In the genomic region with DNA sequence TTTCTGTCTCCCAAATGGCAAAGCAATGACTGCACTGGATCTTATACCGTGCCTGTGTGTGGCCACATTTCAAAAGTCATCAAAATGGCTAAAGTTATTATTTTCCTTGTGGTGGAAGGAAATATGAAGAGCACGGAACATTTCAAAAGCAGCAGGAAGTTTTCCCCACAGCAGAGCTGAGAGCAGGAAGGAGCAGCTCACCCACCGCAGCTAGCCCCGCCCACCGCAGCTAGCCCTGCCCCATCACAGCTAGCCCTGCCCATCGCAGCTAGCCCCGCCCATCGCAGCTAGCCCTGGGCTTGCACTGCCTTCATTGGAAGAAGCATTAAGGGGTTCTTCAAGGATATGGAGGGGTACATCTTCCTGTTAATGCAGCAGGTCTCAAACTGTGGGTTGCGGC, we compare ENCODE assay signal across 9 mouse cellular contexts.
A peak's percentile ranks its signal among the peaks of the same experiment; 100 is the strongest.
DNase-seq lines count a peak whose midpoint lies in the region; ATAC-seq and TF ChIP-seq lines count a peak whose summit lies in the region.
"Had no signal": no experiment of that assay in that cellular context is flagged by ENCODE, and none has a peak within 500 bp of the region (broad histone marks: within the 10 kb centered on the region; RNA-seq: fewer than 3 reads in every experiment).

No protein-coding gene starts in this region.

- WGBS in kidney, adult 2 months, result 53% methylated on average over 9 of the region's 9 CpGs
- WGBS in liver, embryonic 13.5 days (ENCODE audit: insufficient replicate concordance), result 36% methylated on average over 9 of the region's 9 CpGs
- 30% methylated on average over 9 of the region's 9 CpGs for WGBS in thymus, adult 2 months

- no peaks in the 10 kb centered on the region for H3K27me3 ChIP-seq in kidney, adult 2 months (replicated peaks; ENCODE audit: control insufficient read depth, insufficient read depth, low read length)
- H3K27me3 ChIP-seq in liver, embryonic 13.5 days, result no peaks in the 10 kb centered on the region
- no peaks in the 10 kb centered on the region for H3K27me3 ChIP-seq in thymus, adult 2 months (ENCODE audit: control insufficient read depth, insufficient read depth, low read length)

- H3K9ac ChIP-seq in liver, embryonic 13.5 days, result no peak overlapping the region

- no peak overlapping the region for H3K4me2 ChIP-seq in liver, embryonic 13.5 days

- no peak overlapping the region; the same call in 1 of the 2 replicates for H3K27ac ChIP-seq in kidney, adult 2 months (ENCODE audit: insufficient read depth, low read depth, low read length)
- H3K27ac ChIP-seq in liver, embryonic 13.5 days, result no peak overlapping the region
- H3K27ac ChIP-seq in thymus, adult 2 months (ENCODE audit: control insufficient read depth, insufficient read depth, low read length), result no peak overlapping the region
- H3K27ac ChIP-seq: macrophage had no signal

- H3K4me1 ChIP-seq in kidney, adult 2 months (ENCODE audit: control insufficient read depth, insufficient read depth, low read length), result peaks cover 20% of the 10 kb centered on the region; the same call in 1 of the 2 replicates
- H3K4me1 ChIP-seq in liver, embryonic 13.5 days (replicated peaks), result peaks cover 20% of the 10 kb centered on the region
- peaks cover 39% of the 10 kb centered on the region for H3K4me1 ChIP-seq in thymus, adult 2 months (replicated peaks; ENCODE audit: control insufficient read depth, insufficient read depth, low read length)

- ATAC-seq in activated CD4-positive, CD25-positive, alpha-beta regulatory T cell, adult 4 months, result peak; percentile 25
- ATAC-seq in liver, embryonic 13.5 days (ENCODE audit: low read depth), result peak; percentile 81

- no peaks in the 10 kb centered on the region for H3K36me3 ChIP-seq in kidney, adult 2 months (ENCODE audit: control insufficient read depth, insufficient read depth, low read length)
- H3K36me3 ChIP-seq in liver, embryonic 13.5 days, result no peaks in the 10 kb centered on the region
- no peaks in the 10 kb centered on the region for H3K36me3 ChIP-seq in thymus, adult 2 months (ENCODE audit: control insufficient read depth, insufficient read depth, low read length)

- H3K4me3 ChIP-seq in kidney, adult 2 months (ENCODE audit: insufficient read depth, low read depth, low read length), result no peak overlapping the region
- H3K4me3 ChIP-seq in liver, embryonic 13.5 days (replicated peaks), result no peak overlapping the region
- no peak overlapping the region for H3K4me3 ChIP-seq in thymus, adult 2 months (ENCODE audit: control insufficient read depth, insufficient read depth, low read length)

- TF ChIP-seq CTCF in kidney, adult 2 months (conservative IDR thresholded peaks at IDR 0.05; ENCODE audit: insufficient read depth, insufficient read length, low read depth, low read length), result no peak
- TF ChIP-seq CTCF in thymus, adult 2 months (IDR thresholded peaks at IDR 0.05; ENCODE audit: borderline replicate concordance, control insufficient read depth, extremely low read depth, insufficient read depth, low read length, poor library complexity), result no peak

- no peak for TF ChIP-seq POLR2A in kidney, adult 2 months (IDR thresholded peaks at IDR 0.05; ENCODE audit: low read depth, low read length)
- TF ChIP-seq POLR2A in thymus, adult 2 months (IDR thresholded peaks at IDR 0.05; ENCODE audit: control insufficient read depth, extremely low read depth, insufficient read depth, low read length, poor library complexity), result no peak

- DNase-seq in kidney, adult 2 months, result peak; percentile 56
- no peak for DNase-seq in kidney, adult 11 months
- DNase-seq in liver, embryonic 13.5 days, result peak; percentile 30
- DNase-seq in thymus, adult 2 months, result peak; percentile 79
- no peak for DNase-seq in layer of hippocampus, postnatal 36 days
- DNase-seq in right cerebral cortex, adult 18-20 months, result no peak
- DNase-seq in ovary, postnatal 36 days (ENCODE audit: low spot score), result no peak

- no peaks in the 10 kb centered on the region for H3K9me3 ChIP-seq in liver, embryonic 13.5 days (replicated peaks)

Comparison
In these comparisons a context has a peak if more than half of its experiments do, and no peak if none do; other contexts are left out.
1. DNase-seq: peak in kidney, adult 2 months (single experiment), liver, embryonic 13.5 days (single experiment) and thymus, adult 2 months (single experiment); none in kidney, adult 11 months (single experiment), layer of hippocampus, postnatal 36 days (0 of 2), right cerebral cortex, adult 18-20 months (single experiment) and ovary, postnatal 36 days (single experiment).